Mouse (Mus musculus): ENCODE data around the gene Kptn.

Kptn gene

GRCm38 (mm10) chr7:16161302-16161701 lies 41.6 kb downstream of the Kptn start:
- no peak for DNase-seq (ENCODE audit: low spot score in 2 of 2)

- no peak for DNase-seq (ENCODE audit: low spot score in 2 of 2)
Observed at GRCm38 (mm10) chr7:16162036-16162435, 42.3 kb downstream of the Kptn start.

GRCm38 (mm10) chr7:16172141-16172581 lies 52.5 kb downstream of the Kptn start:
- no peak for DNase-seq (ENCODE audit: low spot score in 2 of 2)

GRCm38 (mm10) chr7:16172586-16173140 lies 53.0 kb downstream of the Kptn start:
- DNase-seq (ENCODE audit: low spot score in 2 of 2): no peak

- DNase-seq (ENCODE audit: low spot score in 2 of 2): no peak
Observed at GRCm38 (mm10) chr7:16173146-16173545, 53.5 kb downstream of the Kptn start.

GRCm38 (mm10) chr7:16174597-16175541 lies 55.2 kb downstream of the Kptn start, which contains the start of gene Meis3:
Gene Meis3, plus strand, starts transcription at chr7:16175090.
- DNase-seq (ENCODE audit: low spot score in 2 of 2): peak; percentile 23 to 34

GRCm38 (mm10) chr7:16175542-16175931 lies 55.8 kb downstream of the Kptn start:
- DNase-seq (ENCODE audit: low spot score in 2 of 2): no peak

All from urinary bladder, postnatal 36 days (tissue).